Mouse (Mus musculus) stomach, postnatal 0 days (tissue): ENCODE measurements at regions not wholly inside any gene's neighbourhood (a gene's known extent, or its start where the extent isn't known, plus 50 kb on each side); places are given as distances from the start of the nearest gene placed in this dataset.

Experiments used
- ATAC-seq: fragments of 200-750 bp; cut with Nextera tagmentation; 2 replicates; pipeline ENCODE4 v1.8.0; 2017; ENCODE audit not compliant: low FRiP score, low TSS enrichment
- DNase-seq: peaks from one replicate; pipeline ENCODE4 v3.0.0-alpha.2; 2016; ENCODE audit warnings: low spot score
- H3K27ac ChIP-seq: fragments of 300-500 bp; sonication (generic); replicated peaks from 2 replicates; pipeline ENCODE4 v1.5.1; 2014; ENCODE audit warnings: mild to moderate bottlenecking, control low read depth
- H3K27me3 ChIP-seq: fragments of 300-500 bp; sonication (generic); 2 replicates; pipeline ENCODE4 v1.6.1; 2014; ENCODE audit warnings: low read length; ENCODE audit not compliant: control insufficient read depth, insufficient read depth
- H3K36me3 ChIP-seq: fragments of 300-500 bp; sonication (generic); 2 replicates; pipeline ENCODE4 v1.6.1; 2014; ENCODE audit warnings: low read length, mixed read lengths; ENCODE audit not compliant: control insufficient read depth, insufficient read depth
- H3K4me1 ChIP-seq: fragments of 300-500 bp; sonication (generic); replicated peaks from 2 replicates; pipeline ENCODE4 v1.6.1; 2014; ENCODE audit warnings: antibody characterized with exemption; ENCODE audit not compliant: control insufficient read depth, insufficient read depth
- H3K4me2 ChIP-seq: fragments of 300-500 bp; sonication (generic); replicated peaks from 2 replicates; pipeline ENCODE4 v1.6.1; 2014; ENCODE audit warnings: low read depth, mild to moderate bottlenecking, control low read depth, moderate library complexity
- H3K4me3 ChIP-seq: fragments of 300-500 bp; sonication (generic); 2 replicates; pipeline ENCODE4 v1.5.1; 2014; ENCODE audit warnings: low read depth, low read length, control low read depth
- H3K9ac ChIP-seq: fragments of 300-500 bp; sonication (generic); 2 replicates; pipeline ENCODE4 v1.6.1; 2014; ENCODE audit warnings: mild to moderate bottlenecking, low read length, control low read depth, mixed read lengths
- H3K9me3 ChIP-seq: fragments of 300-500 bp; sonication (generic); 2 replicates; pipeline ENCODE4 v1.6.1; 2016; ENCODE audit warnings: low read length; ENCODE audit not compliant: control insufficient read depth
- CTCF ChIP-seq: IDR thresholded peaks from 2 replicates; pipeline ENCODE4 v1.5.1; 2016; ENCODE audit warnings: antibody characterized with exemption, low read depth, mild to moderate bottlenecking, moderate library complexity
- EP300 ChIP-seq: optimal IDR thresholded peaks from 2 replicates; pipeline ENCODE3; 2016; ENCODE audit warnings: antibody characterized with exemption
- WGBS: fragments of 180-500 bp; shearing (Covaris S2); extraction: QIAGEN DNeasy Blood & Tissue Kit; methylation state at CpG from one replicate; pipeline ENCODE4 v1.1.7; 2014; 5-methylcytosine and 5-hydroxymethylcytosine counted together

DNA sequence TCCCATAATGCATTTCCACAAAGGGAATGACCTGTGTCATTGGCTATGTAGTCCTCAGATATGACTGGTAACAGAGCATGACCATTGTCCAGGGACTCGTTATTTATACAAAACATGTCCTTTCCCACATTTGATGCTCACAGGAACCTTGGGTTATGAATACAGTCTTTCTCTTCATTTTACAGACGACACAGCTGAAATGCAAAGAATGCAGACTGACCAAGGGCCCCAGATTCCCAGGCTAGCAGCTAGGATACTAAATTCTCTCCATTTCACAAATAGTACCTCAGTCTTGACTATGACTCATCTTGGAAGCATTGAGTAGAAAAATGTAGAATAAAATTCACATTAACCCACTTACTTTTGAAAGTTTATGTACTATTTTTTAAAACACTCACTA is 182.7 kb upstream of the Sox4 start:
- ATAC-seq = no peak
- no peak overlapping the region for H3K27ac ChIP-seq
- WGBS = 79% methylated on average over 2 of the region's 2 CpGs

DNA sequence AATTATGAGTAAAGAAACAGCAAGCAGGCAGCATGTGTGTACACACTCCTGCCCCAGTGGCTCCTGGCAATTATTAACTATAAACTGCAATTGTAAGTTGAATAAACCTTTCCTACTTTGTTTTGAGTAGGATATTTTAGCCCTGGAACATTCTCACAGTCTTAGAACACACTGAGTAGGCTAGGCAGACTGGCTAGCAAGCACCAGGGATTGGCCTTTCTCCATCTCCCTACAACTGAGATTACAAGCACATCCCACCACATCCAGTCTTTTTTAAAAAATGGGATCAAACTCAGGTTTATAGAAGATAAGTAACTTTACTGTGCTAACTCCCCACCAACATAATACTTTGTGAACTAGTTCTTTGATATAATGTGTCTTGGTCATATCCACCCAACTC is 174.0 kb upstream of the Sox4 start:
- H3K4me2 ChIP-seq = no peak overlapping the region
- no peak overlapping the region for H3K27ac ChIP-seq
- no peak overlapping the region for H3K4me3 ChIP-seq
- DNase-seq (no peak), ATAC-seq (no peak)
- no peaks in the 10 kb centered on the region for H3K36me3 ChIP-seq
- H3K9ac ChIP-seq = no peak overlapping the region
- no peaks in the 10 kb centered on the region for H3K9me3 ChIP-seq
- H3K27me3 ChIP-seq = no peaks in the 10 kb centered on the region
- no peak for TF ChIP-seq CTCF
- TF ChIP-seq EP300 = no peak
- H3K4me1 ChIP-seq = no peaks in the 10 kb centered on the region

More for the DNA sequence above, 182.7 kb upstream of the Sox4 start:
- H3K9ac ChIP-seq = no peak overlapping the region
- no peak for TF ChIP-seq EP300
- TF ChIP-seq CTCF = no peak
- no peak overlapping the region for H3K4me2 ChIP-seq
- H3K36me3 ChIP-seq = no peaks in the 10 kb centered on the region
- no peaks in the 10 kb centered on the region for H3K9me3 ChIP-seq
- DNase-seq = no peak
- no peaks in the 10 kb centered on the region for H3K4me1 ChIP-seq
- no peak overlapping the region for H3K4me3 ChIP-seq
- no peaks in the 10 kb centered on the region for H3K27me3 ChIP-seq

DNA sequence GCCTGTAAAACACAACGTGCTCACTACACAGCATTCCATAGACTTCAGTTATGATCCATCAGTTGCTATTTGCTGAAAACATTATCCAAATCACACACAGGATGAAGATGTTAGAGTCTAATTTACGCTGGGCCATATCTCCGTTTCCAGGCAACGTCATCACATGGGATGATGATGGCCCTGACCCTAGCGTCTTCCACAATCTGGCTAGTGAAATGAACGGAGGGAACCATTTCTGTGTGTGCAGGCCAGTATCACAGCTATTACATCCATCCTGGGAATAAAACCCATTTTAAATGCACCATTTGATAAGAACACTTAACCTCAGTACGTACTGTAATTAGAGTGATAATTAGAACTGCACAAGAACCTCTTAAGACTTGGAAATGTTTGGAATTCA is 170.0 kb upstream of the Sox4 start:
- H3K4me3 ChIP-seq = no peak overlapping the region
- no peaks in the 10 kb centered on the region for H3K4me1 ChIP-seq
- H3K27me3 ChIP-seq = no peaks in the 10 kb centered on the region
- H3K27ac ChIP-seq = no peak overlapping the region
- TF ChIP-seq EP300 = no peak
- no peak for TF ChIP-seq CTCF
- H3K9me3 ChIP-seq = no peaks in the 10 kb centered on the region
- no peaks in the 10 kb centered on the region for H3K36me3 ChIP-seq
- WGBS = 88% methylated on average over 7 of the region's 7 CpGs
- H3K9ac ChIP-seq = no peak overlapping the region
- H3K4me2 ChIP-seq = no peak overlapping the region
- no peak for DNase-seq
- ATAC-seq = no peak

DNA sequence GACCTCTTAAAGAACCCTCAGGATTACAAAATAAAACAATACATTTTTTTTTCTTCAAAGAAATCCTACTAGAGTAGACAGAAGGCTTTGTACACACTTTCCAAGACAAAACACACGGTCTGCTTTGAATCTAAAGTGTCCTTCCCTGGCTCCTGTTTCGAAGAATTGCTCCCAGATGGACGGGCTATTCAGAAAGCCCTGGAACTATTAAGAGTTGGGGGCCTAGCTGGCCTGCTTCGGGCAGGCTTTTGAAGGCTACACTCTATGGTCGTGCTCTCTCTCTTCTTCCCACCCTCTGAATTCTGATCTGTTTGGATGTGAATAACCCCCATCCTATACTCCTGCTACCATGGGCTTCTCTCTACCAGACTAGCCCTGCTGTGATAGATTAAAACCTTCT is 167.6 kb upstream of the Sox4 start:
- H3K4me3 ChIP-seq = no peak overlapping the region
- no peaks in the 10 kb centered on the region for H3K36me3 ChIP-seq
- no peak overlapping the region for H3K4me2 ChIP-seq
- ATAC-seq (no peak), DNase-seq (no peak)
- 79% methylated on average over 5 of the region's 5 CpGs for WGBS
- no peaks in the 10 kb centered on the region for H3K9me3 ChIP-seq
- no peaks in the 10 kb centered on the region for H3K27me3 ChIP-seq
- no peaks in the 10 kb centered on the region for H3K4me1 ChIP-seq
- H3K9ac ChIP-seq = no peak overlapping the region
- no peak overlapping the region for H3K27ac ChIP-seq
- no peak for TF ChIP-seq CTCF
- no peak for TF ChIP-seq EP300

DNA sequence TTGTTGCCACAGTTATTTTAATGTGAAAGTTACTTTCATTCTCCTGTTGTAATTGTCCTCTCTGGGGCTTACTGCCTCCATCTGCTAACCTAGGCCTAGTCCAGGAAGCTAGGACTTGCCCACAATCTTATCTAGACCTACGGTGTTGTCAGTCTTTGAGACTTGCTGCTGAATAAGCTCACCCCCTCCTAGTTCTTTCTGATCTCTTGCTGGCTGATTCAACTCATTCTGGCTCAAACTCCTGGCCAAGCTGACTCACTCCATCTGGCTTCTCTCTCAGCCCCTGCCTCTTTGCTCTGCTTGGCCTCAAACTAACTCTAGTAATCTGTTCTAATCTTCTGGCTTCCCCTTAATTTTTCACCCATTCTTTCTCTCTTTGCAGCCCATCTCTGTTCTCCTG is 165.8 kb upstream of the Sox4 start:
- DNase-seq (no peak), ATAC-seq (no peak)
- no peaks in the 10 kb centered on the region for H3K27me3 ChIP-seq
- H3K27ac ChIP-seq = no peak overlapping the region
- no peak overlapping the region for H3K9ac ChIP-seq
- WGBS = 50% methylated on average over 1 of the region's 1 CpGs
- H3K4me3 ChIP-seq = no peak overlapping the region
- no peak overlapping the region for H3K4me2 ChIP-seq
- TF ChIP-seq CTCF = no peak
- TF ChIP-seq EP300 = no peak
- H3K9me3 ChIP-seq = no peaks in the 10 kb centered on the region
- no peaks in the 10 kb centered on the region for H3K36me3 ChIP-seq
- H3K4me1 ChIP-seq = no peaks in the 10 kb centered on the region

DNA sequence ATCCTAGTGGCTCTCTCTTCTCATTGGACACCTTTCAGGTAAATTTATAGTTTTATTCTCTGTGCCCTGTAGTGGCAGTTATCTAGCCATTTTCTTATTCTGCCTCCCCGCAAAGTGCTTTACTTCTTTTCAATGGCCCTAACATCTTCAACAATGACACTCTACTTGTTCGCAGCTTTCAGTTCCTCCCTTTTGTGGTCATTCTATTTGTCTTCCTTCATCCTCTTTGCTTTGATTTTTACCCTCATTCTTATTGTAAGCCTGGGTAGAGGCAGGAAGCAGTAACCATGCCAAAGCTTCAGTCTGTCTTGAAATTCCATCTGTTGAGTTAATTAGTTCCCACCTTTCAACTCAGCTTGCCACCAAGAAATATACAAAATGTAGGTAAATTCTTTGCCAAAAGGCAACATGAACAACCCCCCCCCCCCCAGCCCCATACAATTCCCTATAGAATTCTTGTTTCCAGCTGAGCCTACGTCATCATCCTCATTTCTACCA is 161.5 kb upstream of the Sox4 start:
- 90% methylated on average over 3 of the region's 3 CpGs for WGBS
- Histone ChIP-seq H3K4me3 (no peak overlapping the region), H3K9me3 (no peaks in the 10 kb centered on the region), H3K9ac (no peak overlapping the region), H3K27me3 (no peaks in the 10 kb centered on the region), H3K27ac (no peak overlapping the region), H3K4me1 (no peaks in the 10 kb centered on the region), H3K36me3 (no peaks in the 10 kb centered on the region), H3K4me2 (no peak overlapping the region)
- DNase-seq = no peak
- ATAC-seq = no peak
- TF ChIP-seq EP300 (no peak), CTCF (no peak)
